Mouse (Mus musculus): ENCODE results near the gene Nkx1-2. TPM values are rescaled to one million over a fixed set of nuclear protein-coding genes. Genes with fewer than 3 reads are reported as not detected.

Nkx1-2 gene
- polyA plus RNA-seq (2012; rRNA removed) = 0.43 and 0.88 TPM in 2 replicates

GRCm38 (mm10) chr7:132599071-132599975 is at the start of gene Nkx1-2:
Gene Nkx1-2 (minus strand): TSS chr7:132599637.
- TF ChIP-seq POLR2A (IDR thresholded peaks at IDR 0.05; ENCODE audit: borderline replicate concordance, extremely low read depth, insufficient read depth, insufficient read length, poor library complexity, severe bottlenecking) = no peak
- TF ChIP-seq CTCF (IDR thresholded peaks at IDR 0.05; ENCODE audit: borderline replicate concordance, extremely low read depth, insufficient read depth, insufficient read length) = no peak
- peak; percentile 31 for DNase-seq (ENCODE audit: low read depth)

- no peak for DNase-seq (ENCODE audit: low read depth)
- TF ChIP-seq CTCF (IDR thresholded peaks at IDR 0.05; ENCODE audit: borderline replicate concordance, extremely low read depth, insufficient read depth, insufficient read length) = no peak
- TF ChIP-seq POLR2A (IDR thresholded peaks at IDR 0.05; ENCODE audit: borderline replicate concordance, extremely low read depth, insufficient read depth, insufficient read length, poor library complexity, severe bottlenecking) = no peak
Observed at GRCm38 (mm10) chr7:132646514-132646913, 47.1 kb upstream of the Nkx1-2 start.

DNA sequence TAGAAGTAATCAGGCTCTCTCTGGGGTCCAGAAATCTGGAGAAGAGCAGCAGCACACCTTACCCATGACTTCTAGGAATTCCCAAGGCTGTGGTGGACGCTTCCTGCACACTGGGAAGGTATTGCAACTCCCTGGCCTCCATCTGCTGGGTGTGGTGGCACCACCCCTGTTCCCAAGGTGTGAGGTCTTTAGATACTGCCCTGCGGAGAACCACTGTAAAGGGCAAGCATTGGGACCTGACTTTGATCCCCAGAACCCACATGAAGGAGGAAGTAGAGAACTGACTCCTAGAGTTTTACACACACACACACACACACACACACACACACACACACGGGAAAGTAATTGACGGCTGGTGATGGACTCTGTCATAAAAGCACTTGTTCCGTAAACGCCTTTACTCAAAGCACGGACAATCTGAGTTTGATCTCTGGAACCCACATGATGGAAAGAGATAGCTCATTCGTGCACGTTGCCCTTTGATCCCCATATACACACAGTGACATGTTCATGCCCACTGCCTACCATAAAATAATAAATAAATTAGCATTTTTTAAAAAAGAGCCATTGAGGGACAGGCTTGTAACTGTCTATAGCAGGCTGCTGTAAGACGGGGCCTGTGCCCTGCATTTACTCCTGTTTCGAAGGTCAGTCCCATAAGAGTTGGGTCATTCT is 45.3 kb upstream of the Nkx1-2 start:
- no peak for TF ChIP-seq CTCF (IDR thresholded peaks at IDR 0.05; ENCODE audit: borderline replicate concordance, extremely low read depth, insufficient read depth, insufficient read length)
- TF ChIP-seq POLR2A (IDR thresholded peaks at IDR 0.05; ENCODE audit: borderline replicate concordance, extremely low read depth, insufficient read depth, insufficient read length, poor library complexity, severe bottlenecking) = no peak
- DNase-seq (ENCODE audit: low read depth) = no peak

DNA sequence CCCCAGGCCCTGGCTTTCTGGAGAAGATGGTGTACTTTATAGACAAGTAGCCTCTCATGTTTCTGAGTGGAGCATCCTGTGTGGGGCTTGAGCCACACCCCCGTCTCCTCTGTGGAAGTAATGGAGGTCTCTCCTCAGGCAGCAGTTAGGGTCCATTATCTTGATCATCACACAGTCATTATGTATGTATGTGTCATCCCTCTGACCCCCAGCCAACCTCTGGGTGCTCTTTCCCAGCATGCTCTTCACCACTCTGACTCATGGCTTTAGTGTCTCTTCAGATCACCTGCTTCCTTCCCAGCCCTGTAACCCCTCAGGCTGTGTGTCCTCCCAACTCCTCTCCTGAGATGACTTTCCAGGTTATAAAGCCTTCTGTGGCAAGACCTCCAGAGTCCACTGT is 42.2 kb upstream of the Nkx1-2 start:
- DNase-seq (ENCODE audit: low read depth) = no peak
- TF ChIP-seq CTCF (IDR thresholded peaks at IDR 0.05; ENCODE audit: borderline replicate concordance, extremely low read depth, insufficient read depth, insufficient read length) (no peak), POLR2A (IDR thresholded peaks at IDR 0.05; ENCODE audit: borderline replicate concordance, extremely low read depth, insufficient read depth, insufficient read length, poor library complexity, severe bottlenecking) (no peak)

DNA sequence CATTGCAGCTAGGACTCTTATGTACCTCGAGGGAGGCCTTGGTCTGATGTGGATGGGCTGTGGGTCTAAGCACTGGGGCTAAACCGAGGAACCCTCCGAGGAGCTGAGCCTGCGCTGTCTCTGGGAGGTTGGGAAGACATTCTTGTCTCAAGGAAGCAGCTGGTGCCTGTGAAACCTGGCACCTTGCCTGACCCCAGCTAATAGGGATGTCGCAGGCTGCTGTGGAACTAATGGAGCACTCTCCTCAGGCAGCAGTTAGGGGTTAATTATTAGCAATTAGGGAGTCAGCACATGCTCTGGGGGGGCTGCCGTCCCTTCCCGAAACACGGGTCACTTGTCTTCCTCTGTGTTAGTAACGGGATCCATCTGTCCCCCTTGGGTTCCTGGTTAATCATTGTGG is 41.5 kb upstream of the Nkx1-2 start:
- peak; percentile 81 for DNase-seq (ENCODE audit: low read depth)
- TF ChIP-seq POLR2A (IDR thresholded peaks at IDR 0.05; ENCODE audit: borderline replicate concordance, extremely low read depth, insufficient read depth, insufficient read length, poor library complexity, severe bottlenecking) (no peak), CTCF (IDR thresholded peaks at IDR 0.05; ENCODE audit: borderline replicate concordance, extremely low read depth, insufficient read depth, insufficient read length) (no peak)

DNA sequence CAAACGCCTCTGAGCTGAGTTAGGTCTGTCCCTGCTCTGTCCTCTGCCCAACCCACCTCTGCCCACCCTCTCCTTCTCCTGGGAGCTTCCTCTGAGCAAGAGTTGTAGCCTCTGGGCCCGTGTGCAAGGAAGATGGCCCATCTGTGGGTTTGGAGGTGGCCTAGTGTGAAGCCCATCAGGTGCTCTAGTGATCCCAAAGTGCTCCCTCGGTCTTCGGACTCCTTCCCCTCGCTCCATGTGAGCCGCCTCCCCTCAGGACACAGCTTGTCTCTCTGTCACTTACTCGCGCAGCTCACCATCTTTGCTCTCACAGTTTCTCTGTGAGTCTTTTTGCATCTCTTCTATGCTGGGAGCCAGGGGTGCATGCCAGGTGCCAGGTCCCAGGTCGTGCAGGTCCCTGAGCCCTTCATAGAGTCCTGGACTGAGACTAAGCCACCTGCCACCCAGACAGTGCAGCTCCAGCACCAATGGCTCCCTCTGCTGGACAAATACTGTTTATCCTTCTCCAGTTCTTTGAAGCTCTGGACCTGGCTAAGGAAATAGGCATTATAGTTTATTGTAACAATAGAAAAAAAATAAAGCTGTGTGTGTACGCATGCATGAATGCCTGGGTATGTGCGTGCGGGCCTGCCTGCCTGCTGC is 39.1 kb upstream of the Nkx1-2 start:
- peak; percentile 80 for DNase-seq (ENCODE audit: low read depth)
- TF ChIP-seq POLR2A (IDR thresholded peaks at IDR 0.05; ENCODE audit: borderline replicate concordance, extremely low read depth, insufficient read depth, insufficient read length, poor library complexity, severe bottlenecking) (no peak), CTCF (IDR thresholded peaks at IDR 0.05; ENCODE audit: borderline replicate concordance, extremely low read depth, insufficient read depth, insufficient read length) (peak; percentile 78)

GRCm38 (mm10) chr7:132637292-132637691 is 37.9 kb upstream of the Nkx1-2 start:
- no peak for DNase-seq (ENCODE audit: low read depth)
- TF ChIP-seq CTCF (IDR thresholded peaks at IDR 0.05; ENCODE audit: borderline replicate concordance, extremely low read depth, insufficient read depth, insufficient read length) (no peak), POLR2A (IDR thresholded peaks at IDR 0.05; ENCODE audit: borderline replicate concordance, extremely low read depth, insufficient read depth, insufficient read length, poor library complexity, severe bottlenecking) (no peak)

DNA sequence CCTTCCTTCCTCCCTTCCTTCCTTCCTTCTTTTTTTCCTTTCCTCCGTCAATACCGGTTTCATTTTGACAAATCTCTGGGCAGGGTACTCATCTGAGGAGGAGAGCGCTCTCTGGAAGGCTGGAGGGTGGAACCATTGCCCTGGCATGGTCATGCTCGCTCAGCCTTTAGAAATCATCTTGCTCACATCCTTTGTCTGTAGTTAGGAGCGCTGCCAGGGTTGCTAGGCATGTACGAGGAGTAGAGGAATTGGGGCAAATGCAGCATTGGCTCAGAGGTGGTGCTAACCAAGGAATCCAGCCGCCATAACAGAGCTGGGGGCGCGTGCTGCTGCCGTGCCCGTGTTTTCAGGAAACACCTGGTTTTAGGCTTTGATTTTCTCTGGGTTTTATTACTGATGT is 31.9 kb upstream of the Nkx1-2 start:
- peak; percentile 83 for DNase-seq (ENCODE audit: low read depth)

DNA sequence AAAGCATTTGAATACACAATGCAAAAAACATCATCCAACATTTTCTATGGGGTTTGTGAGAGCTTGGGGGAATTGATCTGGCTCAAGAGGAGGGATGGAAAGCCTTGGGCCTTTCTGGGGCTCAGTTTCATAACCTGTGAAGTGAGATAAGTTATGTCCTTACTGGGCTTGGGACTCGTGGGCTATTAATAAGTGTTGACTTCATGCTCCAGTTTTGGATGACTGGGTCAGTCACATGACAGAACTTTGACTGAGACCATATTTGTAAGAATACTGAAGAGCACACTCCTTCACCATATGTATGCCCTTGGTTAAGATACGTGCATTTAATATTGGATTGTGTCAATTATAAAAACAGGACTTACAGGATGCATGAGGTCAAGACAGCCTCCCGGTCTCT is 28.0 kb upstream of the Nkx1-2 start:
- no peak for DNase-seq (ENCODE audit: low read depth)
- no peak for TF ChIP-seq CTCF (IDR thresholded peaks at IDR 0.05; ENCODE audit: borderline replicate concordance, extremely low read depth, insufficient read depth, insufficient read length)
- TF ChIP-seq POLR2A (IDR thresholded peaks at IDR 0.05; ENCODE audit: borderline replicate concordance, extremely low read depth, insufficient read depth, insufficient read length, poor library complexity, severe bottlenecking) = no peak

More for the DNA sequence above, 31.9 kb upstream of the Nkx1-2 start:
- TF ChIP-seq CTCF (IDR thresholded peaks at IDR 0.05; ENCODE audit: borderline replicate concordance, extremely low read depth, insufficient read depth, insufficient read length) (no peak), POLR2A (IDR thresholded peaks at IDR 0.05; ENCODE audit: borderline replicate concordance, extremely low read depth, insufficient read depth, insufficient read length, poor library complexity, severe bottlenecking) (no peak)

DNA sequence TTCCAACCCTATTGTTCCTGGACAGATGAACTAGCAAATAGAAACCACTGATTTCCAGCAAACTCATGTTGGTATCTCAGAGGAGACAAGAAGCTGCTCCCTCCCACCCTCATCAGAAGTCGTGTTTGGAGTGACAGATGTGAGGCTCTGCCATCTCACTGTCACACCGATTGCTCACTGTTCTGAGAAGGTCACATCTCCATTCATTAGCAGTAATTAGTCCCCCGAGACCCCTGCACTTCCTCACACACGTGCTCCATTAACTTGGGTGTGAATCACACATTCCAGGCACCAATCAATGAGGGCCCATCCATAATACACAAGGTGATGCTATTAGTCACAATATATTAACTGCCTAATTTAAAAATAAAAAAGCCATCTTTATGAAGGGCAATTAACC is 26.7 kb upstream of the Nkx1-2 start:
- TF ChIP-seq CTCF (IDR thresholded peaks at IDR 0.05; ENCODE audit: borderline replicate concordance, extremely low read depth, insufficient read depth, insufficient read length) (no peak), POLR2A (IDR thresholded peaks at IDR 0.05; ENCODE audit: borderline replicate concordance, extremely low read depth, insufficient read depth, insufficient read length, poor library complexity, severe bottlenecking) (no peak)
- DNase-seq (ENCODE audit: low read depth) = peak; percentile 73

- TF ChIP-seq CTCF (IDR thresholded peaks at IDR 0.05; ENCODE audit: borderline replicate concordance, extremely low read depth, insufficient read depth, insufficient read length) = no peak
- no peak for TF ChIP-seq POLR2A (IDR thresholded peaks at IDR 0.05; ENCODE audit: borderline replicate concordance, extremely low read depth, insufficient read depth, insufficient read length, poor library complexity, severe bottlenecking)
- DNase-seq (ENCODE audit: low read depth) = no peak
Observed at GRCm38 (mm10) chr7:132624161-132624560, 24.7 kb upstream of the Nkx1-2 start.

Measured in brain, embryonic 14.5 days (tissue).